Mouse (Mus musculus) CH12F3 (cell line): ENCODE measurements around the gene Coro2a.

Source experiments
- in situ Hi-C: fragments of 300-500 bp; cut with MboI; formaldehyde crosslinking; loops from 2 replicates; pipeline ENCODE4 v1.14.3; 2020; ENCODE audit warnings: low sequenced_read_pairs

The Coro2a gene

GRCm38 (mm10) chr4:46562841-46563240 is 39.2 kb downstream of the Coro2a start:
- in situ Hi-C loops = no loop called here

GRCm38 (mm10) chr4:46562037-46562436 is 40.0 kb downstream of the Coro2a start:
- in situ Hi-C loops = no loop called here

- in situ Hi-C loops = no loop called here
Measured at GRCm38 (mm10) chr4:46560069-46560705, 41.8 kb downstream of the Coro2a start.

- in situ Hi-C loops = no loop called here
Measured at GRCm38 (mm10) chr4:46558672-46559667, 43.0 kb downstream of the Coro2a start.

GRCm38 (mm10) chr4:46556933-46557332 is 45.1 kb downstream of the Coro2a start:
- in situ Hi-C loops = no loop called here

GRCm38 (mm10) chr4:46555762-46556161 is 46.2 kb downstream of the Coro2a start:
- in situ Hi-C loops = no loop called here

- in situ Hi-C loops = no loop called here
Measured at GRCm38 (mm10) chr4:46554295-46555069, 47.5 kb downstream of the Coro2a start.

- in situ Hi-C loops = no loop called here
Measured at GRCm38 (mm10) chr4:46553864-46554263, 48.1 kb downstream of the Coro2a start.

GRCm38 (mm10) chr4:46550406-46550805 is 51.6 kb downstream of the Coro2a start:
- in situ Hi-C loops = no loop called here

- in situ Hi-C loops = loop anchor here (10.0 kb wide), 1 partner anchor 105 kb away; the partner anchor contains the start of gene Tbc1d2
Measured at GRCm38 (mm10) chr4:46549979-46550378, 52.0 kb downstream of the Coro2a start.

GRCm38 (mm10) chr4:46546709-46547108 is 55.3 kb downstream of the Coro2a start:
- in situ Hi-C loops = loop anchor here (10.0 kb wide), 1 partner anchor 108 kb away; the partner anchor contains the start of gene Tbc1d2

GRCm38 (mm10) chr4:46545498-46545897 is 56.5 kb downstream of the Coro2a start:
- in situ Hi-C loops = loop anchor here (10.0 kb wide), 1 partner anchor 109 kb away; the partner anchor contains the start of gene Tbc1d2

GRCm38 (mm10) chr4:46544313-46544712 is 57.7 kb downstream of the Coro2a start:
- in situ Hi-C loops = loop anchor here (5.0 to 10.0 kb wide), 2 partner anchors 68 to 110 kb away; partner anchors contain the start of gene Tbc1d2

- in situ Hi-C loops = loop anchor here (5.0 to 10.0 kb wide), 2 partner anchors 69 to 111 kb away; partner anchors contain the start of gene Tbc1d2
Measured at GRCm38 (mm10) chr4:46543366-46544050, 58.5 kb downstream of the Coro2a start.

- in situ Hi-C loops = loop anchor here (5.0 to 10.0 kb wide), 2 partner anchors 71 to 113 kb away; partner anchors contain the start of gene Tbc1d2
Measured at GRCm38 (mm10) chr4:46541707-46542106, 60.3 kb downstream of the Coro2a start.

- in situ Hi-C loops = no loop called here
Measured at GRCm38 (mm10) chr4:46539167-46539566, 62.8 kb downstream of the Coro2a start.

GRCm38 (mm10) chr4:46535840-46536361 is 66.1 kb downstream of the Coro2a start, which contains the start of gene Trim14:
Gene Trim14, minus strand, starts transcription at chr4:46536141.
- in situ Hi-C loops = no loop called here

GRCm38 (mm10) chr4:46535094-46535830 is 66.7 kb downstream of the Coro2a start:
- in situ Hi-C loops = no loop called here
